Mouse (Mus musculus) hindbrain, embryonic 14.5 days (tissue): ENCODE measurements around the gene Ppp4r1. TPM values are rescaled to one million over a fixed set of nuclear protein-coding genes. Genes with fewer than 3 reads are reported as not detected.

Source experiments
- ATAC-seq: fragments of 200-750 bp; cut with Nextera tagmentation; 2 replicates; pipeline ENCODE4 v1.8.0; 2017; ENCODE audit warnings: moderate number of reproducible peaks, mild to moderate bottlenecking, moderate TSS enrichment, moderate library complexity; ENCODE audit not compliant: low FRiP score
- DNase-seq: peaks from one replicate; pipeline ENCODE4 v3.0.0-alpha.2; 2015; ENCODE audit warnings: low spot score
- H3K27ac ChIP-seq: fragments of 300-500 bp; sonication (generic); 2 replicates; pipeline ENCODE4 v1.5.1; 2014; ENCODE audit warnings: mild to moderate bottlenecking, moderate library complexity
- H3K27me3 ChIP-seq: fragments of 300-500 bp; sonication (generic); 2 replicates; pipeline ENCODE4 v1.6.1; 2014; ENCODE audit warnings: mild to moderate bottlenecking, low read length, mixed read lengths; ENCODE audit not compliant: control insufficient read depth, insufficient read depth
- H3K36me3 ChIP-seq: fragments of 300-500 bp; sonication (generic); replicated peaks from 2 replicates; pipeline ENCODE4 v1.6.1; 2014; ENCODE audit not compliant: control insufficient read depth, insufficient read depth
- H3K4me1 ChIP-seq: fragments of 300-500 bp; sonication (generic); replicated peaks from 2 replicates; pipeline ENCODE4 v1.6.1; 2014; ENCODE audit warnings: antibody characterized with exemption, low read length, mixed read lengths; ENCODE audit not compliant: control insufficient read depth, insufficient read depth
- H3K4me2 ChIP-seq: fragments of 300-500 bp; sonication (generic); replicated peaks from 2 replicates; pipeline ENCODE4 v1.6.1; 2014; ENCODE audit warnings: mild to moderate bottlenecking, moderate library complexity
- H3K4me3 ChIP-seq: fragments of 300-500 bp; sonication (generic); replicated peaks from 2 replicates; pipeline ENCODE4 v1.5.1; 2014; ENCODE audit warnings: mild to moderate bottlenecking, low read length
- H3K9ac ChIP-seq: fragments of 300-500 bp; sonication (generic); 2 replicates; pipeline ENCODE4 v1.6.1; 2014
- H3K9me3 ChIP-seq: fragments of 300-500 bp; sonication (generic); 2 replicates; pipeline ENCODE4 v1.6.1; 2016; ENCODE audit warnings: low read length; ENCODE audit not compliant: control insufficient read depth
- WGBS: fragments of 180-500 bp; shearing (Covaris S2); extraction: QIAGEN DNeasy Blood & Tissue Kit; methylation state at CpG from one replicate; pipeline ENCODE4 v1.1.7; 2014; 5-methylcytosine and 5-hydroxymethylcytosine counted together
- polyA plus RNA-seq: library from polyadenylated mRNA; unstranded; fragments of >200 nt; fragmentation: Nextera tagmentation; extraction: Ambion mirVana; gene quantifications from 2 replicates; pipeline ENCODE4 v1.2.1, GENCODE M21; 2014

Gene Ppp4r1
- polyA plus RNA-seq, result 42.6 and 49.1 TPM in 2 replicates

DNA sequence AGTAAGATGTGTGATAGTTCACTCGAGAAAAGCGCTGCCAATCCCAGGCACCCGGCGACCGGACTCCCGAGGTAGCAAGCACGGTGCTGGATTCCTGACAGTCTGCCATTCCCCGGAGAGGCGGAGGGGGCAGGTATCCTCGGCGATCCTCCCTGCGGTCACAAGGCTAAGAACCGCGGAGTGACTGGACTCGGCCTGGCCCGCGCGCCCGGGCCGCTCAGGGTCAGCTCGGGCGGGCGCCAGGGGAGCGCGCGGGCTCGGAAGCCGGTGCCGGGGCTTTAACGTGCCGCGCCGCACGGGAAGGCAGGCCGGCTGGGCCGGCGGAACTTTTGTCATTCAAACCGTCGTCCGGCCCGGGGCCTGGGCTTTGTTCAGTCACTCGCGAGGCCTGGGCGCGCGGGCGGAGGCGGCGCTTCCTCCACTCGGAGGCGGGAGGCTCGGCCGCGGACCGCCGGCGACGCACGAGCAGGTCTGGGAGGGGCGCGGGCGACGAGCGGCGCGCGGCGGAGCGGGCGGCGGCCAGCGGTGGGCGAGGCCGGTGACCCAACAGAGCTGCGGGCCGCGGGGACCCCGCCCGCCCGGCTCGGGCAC, at the start of gene Ppp4r1:
Gene Ppp4r1, plus strand, starts transcription at position 23 of the 591 bp plus-strand sequence.
- Histone ChIP-seq H3K4me2 (peak within 1 kb of the TSS; percentile 75), H3K9me3 (no peaks in the 10 kb centered on the region), H3K4me1 (peaks cover 19% of the 10 kb centered on the region), H3K9ac (peak within 1 kb of the TSS; percentile 100), H3K4me3 (peak within 1 kb of the TSS; percentile 95), H3K27me3 (no peaks in the 10 kb centered on the region), H3K27ac (peak within 1 kb of the TSS; percentile 100), H3K36me3 (0 out of 2 replicates have a peak, but pooled peaks cover 4% of the 10 kb centered on the region)
- DNase-seq (peak; percentile 82), ATAC-seq (peak; percentile 86)
- WGBS, result under 1% methylated on average over 45 of the region's 81 CpGs

DNA sequence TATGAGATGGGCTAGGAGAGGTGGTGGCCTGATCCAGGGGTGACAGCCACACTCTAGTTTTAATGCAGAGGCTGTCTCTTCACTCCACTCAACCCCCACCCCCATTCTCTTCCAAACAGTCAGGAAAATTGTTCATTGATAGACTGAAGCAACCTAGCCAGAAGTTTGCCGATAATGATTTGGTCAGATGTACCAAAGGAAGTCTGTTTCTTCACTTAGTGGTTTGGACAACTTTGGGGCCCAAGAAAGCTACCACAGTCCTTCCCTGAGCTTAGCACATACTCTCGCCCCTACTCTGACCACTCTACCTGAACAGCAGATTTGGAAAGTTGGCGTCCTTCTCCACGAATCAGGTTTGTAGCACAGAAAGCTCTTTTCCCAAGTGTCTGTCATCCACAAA, 49.7 kb upstream of the Ppp4r1 start:
- Histone ChIP-seq H3K4me1 (no peaks in the 10 kb centered on the region), H3K27me3 (no peaks in the 10 kb centered on the region), H3K36me3 (no peaks in the 10 kb centered on the region), H3K27ac (no peak overlapping the region), H3K4me3 (no peak overlapping the region), H3K9ac (no peak overlapping the region), H3K4me2 (no peak overlapping the region), H3K9me3 (no peaks in the 10 kb centered on the region)
- no peak for ATAC-seq
- DNase-seq, result no peak
- 83% methylated on average over 4 of the region's 4 CpGs for WGBS

- no peak for DNase-seq
- Histone ChIP-seq H3K27me3 (no peaks in the 10 kb centered on the region), H3K9me3 (no peaks in the 10 kb centered on the region), H3K4me2 (no peak overlapping the region), H3K4me1 (no peaks in the 10 kb centered on the region), H3K36me3 (no peaks in the 10 kb centered on the region), H3K4me3 (no peak overlapping the region), H3K27ac (no peak overlapping the region), H3K9ac (no peak overlapping the region)
- ATAC-seq, result no peak
- 96% methylated on average over 2 of the region's 2 CpGs for WGBS
These were observed 47.3 kb upstream of the Ppp4r1 start for GRCm38 (mm10) chr17:65735088-65735487.

- Histone ChIP-seq H3K4me2 (no peak overlapping the region), H3K36me3 (no peaks in the 10 kb centered on the region), H3K27me3 (no peaks in the 10 kb centered on the region), H3K9ac (no peak overlapping the region), H3K9me3 (no peaks in the 10 kb centered on the region), H3K4me3 (no peak overlapping the region), H3K27ac (no peak overlapping the region), H3K4me1 (peaks cover 8% of the 10 kb centered on the region)
- ATAC-seq (no peak), DNase-seq (no peak)
- 82% methylated on average over 5 of the region's 5 CpGs for whole genome bisulfite sequencing
These were observed 45.2 kb upstream of the Ppp4r1 start for GRCm38 (mm10) chr17:65737175-65737574.

- no peaks in the 10 kb centered on the region for H3K9me3 ChIP-seq
- WGBS, result 92% methylated on average over 6 of the region's 6 CpGs
- ATAC-seq, result no peak
- no peaks in the 10 kb centered on the region for H3K27me3 ChIP-seq
- H3K36me3 ChIP-seq, result no peaks in the 10 kb centered on the region
- no peak overlapping the region for H3K27ac ChIP-seq
- H3K4me1 ChIP-seq, result peaks cover 12% of the 10 kb centered on the region
- no peak overlapping the region for H3K4me3 ChIP-seq
- H3K4me2 ChIP-seq, result no peak overlapping the region
- DNase-seq, result no peak
- H3K9ac ChIP-seq, result no peak overlapping the region
These were observed 44.8 kb upstream of the Ppp4r1 start for GRCm38 (mm10) chr17:65737622-65738021.

- 88% methylated on average over 15 of the region's 15 CpGs for WGBS
- Histone ChIP-seq H3K36me3 (no peaks in the 10 kb centered on the region), H3K27me3 (no peaks in the 10 kb centered on the region), H3K9me3 (no peaks in the 10 kb centered on the region), H3K4me2 (no peak overlapping the region), H3K27ac (no peak overlapping the region), H3K4me3 (no peak overlapping the region), H3K9ac (no peak overlapping the region), H3K4me1 (peaks cover 18% of the 10 kb centered on the region)
- ATAC-seq, result no peak
- DNase-seq, result no peak
These were observed 42.3 kb upstream of the Ppp4r1 start for GRCm38 (mm10) chr17:65739874-65740725.

DNA sequence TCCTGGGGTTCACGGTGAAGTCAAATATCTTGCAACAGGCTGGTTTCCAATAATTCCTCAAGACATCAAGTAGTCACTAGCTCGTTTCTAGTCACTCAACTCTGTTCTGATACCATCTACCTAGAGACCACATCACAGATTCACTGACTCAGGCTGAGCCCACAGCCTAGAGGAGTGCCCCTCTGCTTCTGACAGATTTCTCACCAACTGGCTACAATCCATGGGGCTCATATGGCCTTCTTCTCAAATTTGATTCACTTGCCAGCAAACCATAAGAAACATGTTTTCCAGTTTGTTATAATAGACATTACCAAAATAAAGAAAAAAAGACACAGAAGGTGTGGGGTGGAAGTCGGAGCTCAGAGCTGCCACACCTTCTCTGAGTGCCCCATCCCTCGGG, 40.8 kb upstream of the Ppp4r1 start:
- ATAC-seq (no peak), DNase-seq (no peak)
- H3K27ac ChIP-seq, result peak overlapping the region; percentile 83; the same call in 1 of the 2 replicates
- no peaks in the 10 kb centered on the region for H3K36me3 ChIP-seq
- no peak overlapping the region for H3K4me2 ChIP-seq
- H3K9ac ChIP-seq, result no peak overlapping the region
- no peak overlapping the region for H3K4me3 ChIP-seq
- 85% methylated on average over 4 of the region's 4 CpGs for WGBS
- H3K27me3 ChIP-seq, result no peaks in the 10 kb centered on the region
- H3K9me3 ChIP-seq, result no peaks in the 10 kb centered on the region
- H3K4me1 ChIP-seq, result peaks cover 18% of the 10 kb centered on the region

- DNase-seq (peak; percentile 58), ATAC-seq (peak; percentile 80)
- peak overlapping the region; percentile 83 for H3K27ac ChIP-seq
- no peaks in the 10 kb centered on the region for H3K36me3 ChIP-seq
- peak overlapping the region; percentile 8; the same call in 1 of the 2 replicates for H3K4me2 ChIP-seq
- H3K4me1 ChIP-seq, result peaks cover 18% of the 10 kb centered on the region
- no peak overlapping the region for H3K4me3 ChIP-seq
- H3K27me3 ChIP-seq, result no peaks in the 10 kb centered on the region
- 22% methylated on average over 10 of the region's 10 CpGs for WGBS
- H3K9me3 ChIP-seq, result no peaks in the 10 kb centered on the region
- H3K9ac ChIP-seq, result no peak overlapping the region
These were observed 40.0 kb upstream of the Ppp4r1 start for GRCm38 (mm10) chr17:65742245-65742905.

- H3K4me3 ChIP-seq, result no peak overlapping the region
- no peaks in the 10 kb centered on the region for H3K9me3 ChIP-seq
- H3K27ac ChIP-seq, result peak overlapping the region; percentile 83
- no peak for ATAC-seq
- H3K9ac ChIP-seq, result no peak overlapping the region
- WGBS, result 29% methylated on average over 4 of the region's 4 CpGs
- no peaks in the 10 kb centered on the region for H3K27me3 ChIP-seq
- DNase-seq, result no peak
- H3K4me1 ChIP-seq, result peaks cover 18% of the 10 kb centered on the region
- H3K4me2 ChIP-seq, result no peak overlapping the region
- H3K36me3 ChIP-seq, result no peaks in the 10 kb centered on the region
These were observed 39.4 kb upstream of the Ppp4r1 start for GRCm38 (mm10) chr17:65742969-65743368.
